Mouse (Mus musculus) MEL (cell line): ENCODE results near the gene Hmgb1. TPM values are rescaled to one million over a fixed set of nuclear protein-coding genes. Genes with fewer than 3 reads are reported as not detected.

Experiments
- DNase-seq: peaks from one replicate; pipeline ENCODE4 v3.0.0; 2011; ENCODE audit warnings: low read depth, low spot score
- H3K27ac ChIP-seq: 2 replicates; pipeline ENCODE4 v1.5.1; 2012; ENCODE audit warnings: low read depth, mild to moderate bottlenecking, control low read depth, low read length, moderate library complexity; ENCODE audit not compliant: control insufficient read depth
- H3K27me3 ChIP-seq, 2 experiments: fragments of 150-350 bp in 1 of 2; sonication (generic) in 1 of 2; 2 replicates each; pipeline ENCODE4 v1.6.1; 2012; ENCODE audit warnings: low read length in 2 of 2, mild to moderate bottlenecking in 2 of 2, improper control_type of control experiment in 1 of 2, moderate library complexity in 1 of 2; ENCODE audit not compliant: insufficient read depth in 2 of 2, control insufficient read depth in 1 of 2
- H3K36me3 ChIP-seq, 2 experiments: 2 replicates each; pipeline ENCODE4 v1.6.1; 2012 to 2014; ENCODE audit warnings: low read length in 2 of 2, improper control_type of control experiment in 1 of 2, inconsistent platforms in 1 of 2, mild to moderate bottlenecking in 1 of 2; ENCODE audit not compliant: insufficient read depth in 2 of 2, control insufficient read depth in 1 of 2
- H3K4me1 ChIP-seq, 2 experiments: fragments of 150-350 bp in 1 of 2; sonication (generic) in 1 of 2; 2 replicates each; pipeline ENCODE4 v1.6.1; 2012; ENCODE audit warnings: low read length in 2 of 2, improper control_type of control experiment in 1 of 2, mild to moderate bottlenecking in 1 of 2; ENCODE audit not compliant: insufficient read depth in 2 of 2, control insufficient read depth in 1 of 2
- H3K4me3 ChIP-seq, 2 experiments: fragments of 150-350 bp in 1 of 2; sonication (generic) in 1 of 2; 2 replicates each; pipeline ENCODE4 v1.5.1; 2012; ENCODE audit warnings: low read depth in 2 of 2, low read length in 2 of 2, mild to moderate bottlenecking in 2 of 2, moderate library complexity in 2 of 2, control low read depth in 1 of 2, improper control_type of control experiment in 1 of 2; ENCODE audit not compliant: control insufficient read depth in 1 of 2, insufficient read depth in 1 of 2
- H3K79me2 ChIP-seq: 2 replicates; pipeline ENCODE4 v1.6.1; 2012; ENCODE audit warnings: mild to moderate bottlenecking, low read length, moderate library complexity; ENCODE audit not compliant: control insufficient read depth, poor library complexity, insufficient read depth
- H3K9ac ChIP-seq: 2 replicates; pipeline ENCODE4 v1.6.1; 2012; ENCODE audit warnings: low read depth, mild to moderate bottlenecking, control low read depth, low read length, moderate library complexity; ENCODE audit not compliant: control insufficient read depth, poor library complexity, severe bottlenecking
- H3K9me3 ChIP-seq: fragments of 150-350 bp; sonication (generic); replicated peaks from 2 replicates; pipeline ENCODE4 v1.6.1; 2012; ENCODE audit warnings: mild to moderate bottlenecking, low read length, improper control_type of control experiment, moderate library complexity; ENCODE audit not compliant: insufficient read depth
- BHLHE40 ChIP-seq: IDR thresholded peaks from 2 replicates; pipeline ENCODE4 v1.6.1; 2012; ENCODE audit warnings: low read depth, mild to moderate bottlenecking, inconsistent platforms, low read length, improper control_type of control experiment, borderline replicate concordance
- CHD1 ChIP-seq: IDR thresholded peaks from 2 replicates; pipeline ENCODE4 v1.6.1; 2012; ENCODE audit warnings: low read depth, mild to moderate bottlenecking, inconsistent platforms, low read length, improper control_type of control experiment
- CHD2 ChIP-seq: IDR thresholded peaks from 2 replicates; pipeline ENCODE4 v1.6.1; 2011; ENCODE audit warnings: low read length, improper control_type of control experiment
- E2F4 ChIP-seq: IDR thresholded peaks from 2 replicates; pipeline ENCODE4 v1.6.1; 2011; ENCODE audit warnings: low read depth, low read length, improper control_type of control experiment, borderline replicate concordance
- EP300 ChIP-seq, 2 experiments: IDR thresholded peaks; 2 replicates each; pipeline ENCODE4 v1.6.1; 2011; ENCODE audit warnings: improper control_type of control experiment in 2 of 2, low read length in 2 of 2, low read depth in 1 of 2, mild to moderate bottlenecking in 1 of 2
- HCFC1 ChIP-seq: IDR thresholded peaks from 2 replicates; pipeline ENCODE4 v1.6.1; 2012; ENCODE audit warnings: low read depth, mild to moderate bottlenecking, inconsistent platforms, low read length, improper control_type of control experiment, moderate library complexity
- JUND ChIP-seq: IDR thresholded peaks from 2 replicates; pipeline ENCODE4 v1.6.1; 2011; ENCODE audit warnings: low read depth, mild to moderate bottlenecking, improper control_type of control experiment, low read length
- MAZ ChIP-seq: IDR thresholded peaks from 2 replicates; pipeline ENCODE4 v1.6.1; 2012; ENCODE audit warnings: low read depth, mild to moderate bottlenecking, inconsistent platforms, low read length, improper control_type of control experiment
- RCOR1 ChIP-seq: IDR thresholded peaks from 2 replicates; pipeline ENCODE4 v1.6.1; 2012; ENCODE audit warnings: low read depth, mild to moderate bottlenecking, inconsistent platforms, low read length, improper control_type of control experiment
- TAL1 ChIP-seq: IDR thresholded peaks from 2 replicates; pipeline ENCODE4 v1.6.1; 2012; ENCODE audit warnings: mild to moderate bottlenecking, inconsistent platforms, low read length, moderate library complexity, mixed read lengths
- TBP ChIP-seq: IDR thresholded peaks from 2 replicates; pipeline ENCODE4 v1.8.0; 2011; ENCODE audit warnings: low read depth, low read length, improper control_type of control experiment
- ZC3H11A ChIP-seq: IDR thresholded peaks from 2 replicates; pipeline ENCODE4 v1.6.1; 2012; ENCODE audit warnings: low read depth, mild to moderate bottlenecking, inconsistent platforms, low read length, improper control_type of control experiment
- ZMIZ1 ChIP-seq: IDR thresholded peaks from 2 replicates; pipeline ENCODE4 v1.6.1; 2012; ENCODE audit warnings: low read depth, mild to moderate bottlenecking, inconsistent platforms, low read length, improper control_type of control experiment, moderate library complexity
- polyA plus RNA-seq, 2 experiments: library from polyadenylated mRNA; stranded (reverse) in 1 of 2; unstranded in 1 of 2; fragments of >175 nt in 1 of 2; fragments of >200 nt in 1 of 2; gene quantifications; 2 replicates each; pipeline versions ENCODE4 v1.2.1 to v1.2.4; 2012; ENCODE audit warnings: low replicate concordance in 2 of 2, low read depth in 1 of 2; ENCODE audit not compliant: insufficient read length in 2 of 2, insufficient read depth in 1 of 2, missing spikeins in 1 of 2
- total RNA-seq: library from RNA; depleted of rRNA; stranded (reverse); fragments of 300-350 nt; gene quantifications from 2 replicates; pipeline ENCODE4 v1.2.3, GENCODE M21; 2012

The Hmgb1 gene
- total and polyA plus RNA-seq, 3 experiments: 600 to 678 TPM; not detected in 1

DNA sequence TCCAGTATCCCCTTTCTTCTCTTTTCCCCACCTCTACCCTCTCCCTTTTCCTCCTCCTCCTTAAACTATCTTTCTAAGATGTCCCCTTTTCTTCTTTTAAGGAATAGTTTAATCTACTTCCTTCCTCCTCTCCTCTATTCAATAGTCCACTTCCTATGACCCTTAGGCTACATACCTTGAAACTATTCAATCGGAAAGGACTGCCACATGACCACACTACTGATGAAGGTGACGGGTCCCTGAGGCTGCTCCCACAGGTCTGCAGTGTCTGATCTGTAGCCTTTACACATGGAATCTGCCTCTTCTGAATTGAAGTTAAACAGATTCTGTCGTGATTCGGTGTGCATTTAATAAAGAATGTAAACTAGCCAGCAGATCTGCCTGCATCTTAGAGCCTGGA lies 28.5 kb upstream of the Hmgb1 start (continued):
- no peak for TF ChIP-seq TAL1

DNA sequence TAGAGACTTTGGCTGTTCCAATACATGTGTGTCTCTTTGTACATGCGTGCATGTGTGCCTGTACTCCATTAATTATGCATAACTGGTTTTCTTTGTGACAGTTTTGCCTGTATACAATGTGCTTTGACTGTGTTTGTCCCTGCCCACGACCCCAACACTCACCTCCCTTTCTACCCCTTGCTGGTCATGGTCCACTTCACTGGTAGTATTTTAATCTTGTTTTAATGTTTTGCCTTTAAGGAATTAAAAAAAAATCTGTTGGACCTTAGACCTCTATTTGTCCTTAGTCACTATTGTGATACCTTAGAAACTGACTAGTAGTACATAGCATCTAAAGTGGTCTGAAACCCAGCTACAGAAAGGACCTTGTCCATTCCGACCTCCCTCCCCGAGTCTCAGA lies 26.8 kb upstream of the Hmgb1 start:
- Histone ChIP-seq H3K36me3 (peaks cover 2 to 64% of the 10 kb centered on the region in 2 experiments; a peak in 3 of 4 replicates), H3K4me1 (no peaks in the 10 kb centered on the region), H3K9me3 (no peaks in the 10 kb centered on the region), H3K27me3 (no peaks in the 10 kb centered on the region), H3K9ac (no peak overlapping the region), H3K27ac (no peak overlapping the region), H3K4me3 (no peak overlapping the region), H3K79me2 (peaks cover 2% of the 10 kb centered on the region)
- TF ChIP-seq CHD1 (no peak), MAZ (no peak), ZC3H11A (no peak)
- DNase-seq: no peak

DNA sequence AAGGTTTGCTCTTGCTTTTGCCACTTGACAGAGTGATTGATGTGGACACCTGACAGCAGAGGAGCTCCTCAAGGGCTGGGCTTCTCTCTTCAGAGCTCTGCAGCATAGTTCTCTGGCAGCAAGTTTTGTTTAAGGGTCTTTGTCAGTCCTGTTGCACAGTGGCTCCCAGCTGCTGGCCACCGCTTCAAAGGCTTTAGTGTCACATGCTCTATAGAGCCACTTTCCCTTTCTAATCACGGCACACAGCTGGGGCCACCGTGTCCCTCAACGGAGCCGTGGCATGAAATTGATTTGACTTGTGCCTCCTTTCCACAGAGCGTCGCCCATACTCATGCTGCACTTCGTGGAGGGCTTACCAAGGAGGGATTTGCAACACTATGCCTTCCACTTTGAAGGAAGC lies 25.0 kb upstream of the Hmgb1 start:
- Histone ChIP-seq H3K9ac (no peak overlapping the region), H3K27ac (no peak overlapping the region), H3K4me1 (no peaks in the 10 kb centered on the region)
- TF ChIP-seq EP300 (IDR thresholded peaks at IDR 0.05; ENCODE audit: low read depth in 1 of 2, low read length in 2 of 2) (no peak), TBP (no peak), E2F4 (no peak), BHLHE40 (no peak), HCFC1 (no peak), RCOR1 (no peak), ZMIZ1 (no peak), JUND (no peak), CHD1 (no peak), CHD2 (no peak)
- TF ChIP-seq, all 39 proteins: peak for 0
- Histone ChIP-seq H3K9me3 (no peaks in the 10 kb centered on the region), H3K36me3 (peaks cover 2 to 68% of the 10 kb centered on the region in 2 experiments; a peak in 3 of 4 replicates), H3K79me2 (peaks cover 7% of the 10 kb centered on the region), H3K4me3 (no peak overlapping the region), H3K27me3 (no peaks in the 10 kb centered on the region)
- no peak for DNase-seq

DNA sequence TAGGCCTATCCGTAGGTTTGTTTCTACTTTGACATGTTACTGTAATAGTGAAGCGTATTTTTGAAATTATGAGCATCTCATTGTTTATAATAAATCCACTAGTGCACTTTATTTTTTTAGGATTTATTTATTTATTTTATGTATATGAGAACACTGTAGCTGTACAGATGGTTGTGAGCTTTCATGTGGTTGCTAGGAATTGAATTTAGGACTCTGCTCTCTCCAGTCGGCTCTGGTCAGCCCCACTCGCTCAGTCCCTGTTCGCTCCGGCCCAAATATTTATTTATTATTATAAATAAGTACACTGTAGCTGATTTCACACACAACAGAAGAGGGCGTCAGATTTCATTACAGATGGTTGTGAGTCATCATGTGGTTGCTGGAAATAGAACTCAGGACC lies 24.5 kb upstream of the Hmgb1 start:
- Histone ChIP-seq H3K27ac (no peak overlapping the region), H3K27me3 (no peaks in the 10 kb centered on the region), H3K9ac (no peak overlapping the region), H3K9me3 (no peaks in the 10 kb centered on the region), H3K79me2 (peaks cover 7% of the 10 kb centered on the region), H3K4me3 (no peak overlapping the region), H3K36me3 (peaks cover 2 to 71% of the 10 kb centered on the region in 2 experiments; a peak in 3 of 4 replicates), H3K4me1 (no peaks in the 10 kb centered on the region)
- no peak for DNase-seq
- TF ChIP-seq E2F4: no peak
